Mouse (Mus musculus): ENCODE results near the gene Erg. TPM values are rescaled to one million over a fixed set of nuclear protein-coding genes. Genes with fewer than 3 reads are reported as not detected.

Erg gene
- polyA plus RNA-seq, 1 experiment = 4.2 TPM

- Histone ChIP-seq H3K27me3 (ENCODE audit: control insufficient read depth, insufficient read depth, low read length) (no peaks in the 10 kb centered on the region), H3K4me1 (ENCODE audit: control insufficient read depth, insufficient read depth, insufficient read length, low read length) (0 out of 2 replicates have a peak, but pooled peaks cover 2% of the 10 kb centered on the region), H3K4me3 (ENCODE audit: low read depth, low read length) (no peak overlapping the region), H3K27ac (ENCODE audit: insufficient read depth, low read depth, low read length) (no peak overlapping the region), H3K36me3 (ENCODE audit: control insufficient read depth, insufficient read depth, low read length) (no peaks in the 10 kb centered on the region)
- 70% methylated on average over 4 of the region's 4 CpGs for WGBS
- TF ChIP-seq POLR2A (IDR thresholded peaks at IDR 0.05; ENCODE audit: low read depth, low read length) (no peak), CTCF (IDR thresholded peaks at IDR 0.05; ENCODE audit: extremely low read depth, insufficient read length, insufficient replicate concordance, low read depth, low read length) (no peak)
Measured at GRCm38 (mm10) chr16:95371713-95372112, 214.7 kb downstream of the Erg start.

GRCm38 (mm10) chr16:95366989-95367765 is 219.2 kb downstream of the Erg start:
- TF ChIP-seq CTCF (IDR thresholded peaks at IDR 0.05; ENCODE audit: extremely low read depth, insufficient read length, insufficient replicate concordance, low read depth, low read length) = no peak
- no peak for TF ChIP-seq POLR2A (IDR thresholded peaks at IDR 0.05; ENCODE audit: low read depth, low read length)
- Histone ChIP-seq H3K4me3 (ENCODE audit: low read depth, low read length) (no peak overlapping the region), H3K27me3 (ENCODE audit: control insufficient read depth, insufficient read depth, low read length) (no peaks in the 10 kb centered on the region), H3K36me3 (ENCODE audit: control insufficient read depth, insufficient read depth, low read length) (no peaks in the 10 kb centered on the region), H3K4me1 (ENCODE audit: control insufficient read depth, insufficient read depth, insufficient read length, low read length) (peaks cover 4% of the 10 kb centered on the region; the same call in 1 of the 2 replicates), H3K27ac (ENCODE audit: insufficient read depth, low read depth, low read length) (no peak overlapping the region)
- 78% methylated on average over 19 of the region's 19 CpGs for WGBS

- Histone ChIP-seq H3K27me3 (ENCODE audit: control insufficient read depth, insufficient read depth, low read length) (no peaks in the 10 kb centered on the region), H3K27ac (ENCODE audit: insufficient read depth, low read depth, low read length) (no peak overlapping the region), H3K4me1 (ENCODE audit: control insufficient read depth, insufficient read depth, insufficient read length, low read length) (peaks cover 12% of the 10 kb centered on the region), H3K36me3 (ENCODE audit: control insufficient read depth, insufficient read depth, low read length) (no peaks in the 10 kb centered on the region), H3K4me3 (ENCODE audit: low read depth, low read length) (no peak overlapping the region)
- WGBS = 76% methylated on average over 5 of the region's 5 CpGs
- TF ChIP-seq CTCF (IDR thresholded peaks at IDR 0.05; ENCODE audit: extremely low read depth, insufficient read length, insufficient replicate concordance, low read depth, low read length) (no peak), POLR2A (IDR thresholded peaks at IDR 0.05; ENCODE audit: low read depth, low read length) (no peak)
Measured at GRCm38 (mm10) chr16:95365214-95365613, 221.2 kb downstream of the Erg start.

- 74% methylated on average over 18 of the region's 18 CpGs for WGBS
- Histone ChIP-seq H3K27me3 (ENCODE audit: control insufficient read depth, insufficient read depth, low read length) (no peaks in the 10 kb centered on the region), H3K4me3 (ENCODE audit: low read depth, low read length) (no peak overlapping the region), H3K4me1 (ENCODE audit: control insufficient read depth, insufficient read depth, insufficient read length, low read length) (peaks cover 12% of the 10 kb centered on the region), H3K27ac (ENCODE audit: insufficient read depth, low read depth, low read length) (no peak overlapping the region; the same call in 1 of the 2 replicates), H3K36me3 (ENCODE audit: control insufficient read depth, insufficient read depth, low read length) (no peaks in the 10 kb centered on the region)
- no peak for TF ChIP-seq CTCF (IDR thresholded peaks at IDR 0.05; ENCODE audit: extremely low read depth, insufficient read length, insufficient replicate concordance, low read depth, low read length)
- TF ChIP-seq POLR2A (IDR thresholded peaks at IDR 0.05; ENCODE audit: low read depth, low read length) = no peak
Measured at GRCm38 (mm10) chr16:95363632-95364465, 222.5 kb downstream of the Erg start.

- Histone ChIP-seq H3K4me1 (ENCODE audit: control insufficient read depth, insufficient read depth, insufficient read length, low read length) (peaks cover 12% of the 10 kb centered on the region), H3K36me3 (ENCODE audit: control insufficient read depth, insufficient read depth, low read length) (no peaks in the 10 kb centered on the region), H3K4me3 (ENCODE audit: low read depth, low read length) (no peak overlapping the region), H3K27me3 (ENCODE audit: control insufficient read depth, insufficient read depth, low read length) (no peaks in the 10 kb centered on the region), H3K27ac (ENCODE audit: insufficient read depth, low read depth, low read length) (no peak overlapping the region; the same call in 1 of the 2 replicates)
- TF ChIP-seq POLR2A (IDR thresholded peaks at IDR 0.05; ENCODE audit: low read depth, low read length) (no peak), CTCF (IDR thresholded peaks at IDR 0.05; ENCODE audit: extremely low read depth, insufficient read length, insufficient replicate concordance, low read depth, low read length) (no peak)
- 66% methylated on average over 7 of the region's 7 CpGs for WGBS
Measured at GRCm38 (mm10) chr16:95361950-95362349, 224.4 kb downstream of the Erg start.

GRCm38 (mm10) chr16:95360940-95361489 is 225.4 kb downstream of the Erg start:
- Histone ChIP-seq H3K27me3 (ENCODE audit: control insufficient read depth, insufficient read depth, low read length) (no peaks in the 10 kb centered on the region), H3K4me3 (ENCODE audit: low read depth, low read length) (no peak overlapping the region), H3K27ac (ENCODE audit: insufficient read depth, low read depth, low read length) (no peak overlapping the region), H3K4me1 (ENCODE audit: control insufficient read depth, insufficient read depth, insufficient read length, low read length) (peaks cover 12% of the 10 kb centered on the region), H3K36me3 (ENCODE audit: control insufficient read depth, insufficient read depth, low read length) (no peaks in the 10 kb centered on the region)
- WGBS = 83% methylated on average over 18 of the region's 18 CpGs
- TF ChIP-seq POLR2A (IDR thresholded peaks at IDR 0.05; ENCODE audit: low read depth, low read length) (no peak), CTCF (IDR thresholded peaks at IDR 0.05; ENCODE audit: extremely low read depth, insufficient read length, insufficient replicate concordance, low read depth, low read length) (no peak)
